Mouse (Mus musculus) erythroblast, embryonic 14.5 days (primary cell): Measurements from ENCODE around the gene Zfp277.

Source experiments
- GATA1 ChIP-seq: IDR thresholded peaks from 2 replicates; pipeline ENCODE4 v1.6.1; 2012; ENCODE audit warnings: low read length, inconsistent platforms, mixed read lengths
- TAL1 ChIP-seq: IDR thresholded peaks from 3 replicates; pipeline ENCODE4 v1.6.1; 2012; ENCODE audit warnings: low read length, inconsistent platforms, mixed read lengths

DNA sequence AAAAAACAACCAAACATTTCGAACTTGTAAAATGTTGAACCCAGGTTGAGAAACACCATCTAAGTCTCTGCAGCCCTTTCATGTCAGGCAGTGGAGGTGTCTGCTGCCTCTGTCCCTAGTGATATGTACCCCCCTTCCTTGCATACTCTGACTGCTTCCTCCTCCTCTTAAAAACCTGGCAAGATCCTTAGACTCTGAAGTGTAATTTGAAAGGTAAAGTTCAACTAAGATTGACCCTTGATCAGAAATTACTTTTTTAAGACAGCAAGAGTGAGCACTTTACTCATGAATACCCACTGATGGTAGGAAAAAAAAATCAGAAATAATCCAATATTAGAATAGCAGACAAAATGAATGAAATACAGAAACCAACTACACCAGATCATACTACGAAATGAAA lies 46.3 kb downstream of the Zfp277 start:
- no peak for TF ChIP-seq GATA1
- no peak for TF ChIP-seq TAL1
